ENCODE assay signal across 11 mouse cellular contexts in the genomic region with DNA sequence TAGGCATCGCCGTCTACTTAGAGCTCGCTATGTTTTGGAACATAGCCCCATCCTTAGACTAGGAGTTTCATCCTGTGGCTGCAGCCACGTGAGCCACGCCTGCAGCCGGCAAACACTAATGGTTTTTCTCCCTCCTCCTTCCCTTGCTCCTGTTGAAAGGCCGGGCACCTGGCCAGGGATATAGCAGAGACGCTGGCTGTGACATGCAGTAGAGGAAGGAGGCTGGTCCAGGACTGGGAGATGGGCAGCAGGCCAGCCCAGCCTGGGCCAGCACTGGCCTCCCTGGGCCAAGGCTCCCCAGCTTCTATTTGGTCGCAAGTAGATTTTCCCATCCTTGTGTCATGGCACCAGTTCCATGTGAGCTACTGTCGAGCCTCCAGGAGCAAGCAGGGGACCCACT. TPM values are rescaled to one million over a fixed set of nuclear protein-coding genes. Genes with fewer than 3 reads are reported as not detected.
DNase-seq lines count a peak whose midpoint lies in the region; ATAC-seq lines count a peak whose summit lies in the region.
"Had no signal": no experiment of that assay in that cellular context is flagged by ENCODE, and none has a peak within 500 bp of the region (broad histone marks: within the 10 kb centered on the region; RNA-seq: fewer than 3 reads in every experiment).

No protein-coding gene starts in this region.

- H3K27ac ChIP-seq in limb, embryonic 15.5 days, result no peak overlapping the region
- H3K27ac ChIP-seq in limb, embryonic 10.5 days, result no peak overlapping the region
- H3K27ac ChIP-seq in lung, embryonic 16.5 days (ENCODE audit: low read length), result no peak overlapping the region
- H3K27ac ChIP-seq: stomach, embryonic 15.5 days had no signal

- peaks cover 78% of the 10 kb centered on the region for H3K27me3 ChIP-seq in limb, embryonic 15.5 days
- H3K27me3 ChIP-seq in limb, embryonic 10.5 days (ENCODE audit: low read depth, poor library complexity, severe bottlenecking), result peaks cover 90% of the 10 kb centered on the region
- H3K27me3 ChIP-seq in lung, embryonic 16.5 days (ENCODE audit: control insufficient read depth, insufficient read depth, low read depth, low read length), result peaks cover 38% of the 10 kb centered on the region

- H3K4me3 ChIP-seq in limb, embryonic 15.5 days, result no peak overlapping the region
- H3K4me3 ChIP-seq in limb, embryonic 10.5 days, result no peak overlapping the region
- H3K4me3 ChIP-seq in lung, embryonic 16.5 days (ENCODE audit: low read length), result no peak overlapping the region
- H3K4me3 ChIP-seq: megakaryocyte, embryonic 14.5 days; stomach, embryonic 15.5 days had no signal

- peak; percentile 21; the same call in 1 of the 2 replicates for ATAC-seq in limb, embryonic 15.5 days (ENCODE audit: insufficient number of reproducible peaks, low FRiP score, low TSS enrichment, low read depth)
- ATAC-seq in cerebellum, adult (ENCODE audit: insufficient number of reproducible peaks, low FRiP score, low TSS enrichment), result peak; percentile 76; the same call in 1 of the 2 replicates
- ATAC-seq in lung, embryonic 16.5 days (ENCODE audit: low read depth), result peak; percentile 72
- no peak for ATAC-seq in activated CD4-positive, CD25-positive, alpha-beta regulatory T cell, adult 4 months

- H3K9me3 ChIP-seq in limb, embryonic 15.5 days, result no peaks in the 10 kb centered on the region
- no peaks in the 10 kb centered on the region for H3K9me3 ChIP-seq in limb, embryonic 10.5 days (replicated peaks)
- H3K9me3 ChIP-seq in lung, embryonic 16.5 days (ENCODE audit: control insufficient read depth, low read length), result no peaks in the 10 kb centered on the region
- H3K9me3 ChIP-seq: megakaryocyte, embryonic 14.5 days; stomach, embryonic 15.5 days had no signal

- WGBS in limb, embryonic 15.5 days, result 38% methylated on average over 10 of the region's 10 CpGs
- WGBS in limb, embryonic 10.5 days, result 90% methylated on average over 10 of the region's 10 CpGs
- 46% methylated on average over 10 of the region's 10 CpGs for WGBS in lung, embryonic 16.5 days

- peaks cover 17% of the 10 kb centered on the region; the same call in 1 of the 2 replicates for H3K4me1 ChIP-seq in limb, embryonic 15.5 days
- H3K4me1 ChIP-seq in limb, embryonic 10.5 days, result no peaks in the 10 kb centered on the region; the same call in 1 of the 2 replicates
- H3K4me1 ChIP-seq in lung, embryonic 16.5 days (replicated peaks; ENCODE audit: control insufficient read depth, insufficient read depth, low read length), result no peaks in the 10 kb centered on the region
- H3K4me1 ChIP-seq: stomach, embryonic 15.5 days had no signal

- no peak overlapping the region for H3K4me2 ChIP-seq in limb, embryonic 15.5 days
- no peak overlapping the region for H3K4me2 ChIP-seq in lung, embryonic 16.5 days (ENCODE audit: low read depth, low read length)
- H3K4me2 ChIP-seq: stomach, embryonic 15.5 days had no signal

- no peak overlapping the region for H3K9ac ChIP-seq in limb, embryonic 15.5 days
- no peak overlapping the region for H3K9ac ChIP-seq in lung, embryonic 16.5 days (ENCODE audit: low read length)
- H3K9ac ChIP-seq: stomach, embryonic 15.5 days had no signal

- no peaks in the 10 kb centered on the region for H3K36me3 ChIP-seq in limb, embryonic 15.5 days
- no peaks in the 10 kb centered on the region for H3K36me3 ChIP-seq in limb, embryonic 10.5 days
- H3K36me3 ChIP-seq in lung, embryonic 16.5 days (ENCODE audit: control insufficient read depth, insufficient read depth, low read length), result no peaks in the 10 kb centered on the region
- H3K36me3 ChIP-seq: stomach, embryonic 15.5 days had no signal

- DNase-seq in limb, embryonic 10.5 days (ENCODE audit: low spot score), result no peak
- DNase-seq in gastrocnemius, postnatal 25 days, result peak; percentile 28
- no peak for DNase-seq in liver
- DNase-seq in left cerebral cortex, adult 11 months (ENCODE audit: low spot score), result no peak

RNA-seq across cellular contexts. Expression of gene Wnt3a, which starts 7.6 kb away (rescaled TPM):
- polyA plus RNA-seq in limb, embryonic 15.5 days (2015; fragmentation: Nextera tagmentation; extraction: Ambion mirVana), result 3.8 and 3.9 TPM in 2 replicates
- 0.14 and 0.53 TPM in 2 replicates for polyA plus RNA-seq in limb, embryonic 10.5 days (2016; fragmentation: Nextera tagmentation; extraction: Ambion mirVana)
- not detected for total RNA-seq in gastrocnemius, postnatal 25 days (2021)
- 0.48 and 0.55 TPM in 2 replicates for polyA plus RNA-seq in lung, embryonic 16.5 days (2015; fragmentation: Nextera tagmentation; extraction: Ambion mirVana)
- under 1 TPM in 1 of 2 experiments, not detected in 1; 0.20 TPM for polyA plus RNA-seq in activated CD4-positive, CD25-positive, alpha-beta regulatory T cell, adult 4 months (2017; shearing (Covaris generic))
- total RNA-seq: gastrocnemius, postnatal 36 days had no signal

RNA-seq across cellular contexts. Expression of gene Wnt9a, which starts 23.8 kb away (rescaled TPM):
- 12.1 and 14.0 TPM in 2 replicates for polyA plus RNA-seq in limb, embryonic 15.5 days (2015; fragmentation: Nextera tagmentation; extraction: Ambion mirVana)
- polyA plus RNA-seq in limb, embryonic 10.5 days (2016; fragmentation: Nextera tagmentation; extraction: Ambion mirVana), result 1.2 and 1.8 TPM in 2 replicates
- 1 to 10 TPM; 8.2 to 8.5 TPM for total RNA-seq in gastrocnemius, postnatal 25 days (2021)
- polyA plus RNA-seq in lung, embryonic 16.5 days (2015; fragmentation: Nextera tagmentation; extraction: Ambion mirVana), result 3.9 and 4.1 TPM in 2 replicates
- polyA plus RNA-seq in activated CD4-positive, CD25-positive, alpha-beta regulatory T cell, adult 4 months (2017; shearing (Covaris generic)), result not detected

RNA-seq across cellular contexts. Expression of gene Arf1, which starts 54.9 kb away (rescaled TPM):
- 761 and 780 TPM in 2 replicates for polyA plus RNA-seq in limb, embryonic 15.5 days (2015; fragmentation: Nextera tagmentation; extraction: Ambion mirVana)
- polyA plus RNA-seq in limb, embryonic 10.5 days (2016; fragmentation: Nextera tagmentation; extraction: Ambion mirVana), result 648 and 692 TPM in 2 replicates
- 100 to 1,000 TPM; 193 to 199 TPM for total RNA-seq in gastrocnemius, postnatal 25 days (2021)
- 725 and 739 TPM in 2 replicates for polyA plus RNA-seq in lung, embryonic 16.5 days (2015; fragmentation: Nextera tagmentation; extraction: Ambion mirVana)
- polyA plus RNA-seq in activated CD4-positive, CD25-positive, alpha-beta regulatory T cell, adult 4 months (2017; shearing (Covaris generic)), result 100 to 1,000 TPM; 301 to 312 TPM
